Mouse (Mus musculus): ENCODE results near the gene Ptgs1. TPM values are rescaled to one million over a fixed set of nuclear protein-coding genes. Genes with fewer than 3 reads are reported as not detected.

Ptgs1 gene
- total RNA-seq, 2 experiments from 2014 or later = 11.8 to 13.0 TPM

GRCm38 (mm10) chr2:36238467-36238866 is 8.2 kb downstream of the Ptgs1 start:
- no peak for DNase-seq (ENCODE audit: extremely low spot score in 1 of 2, low spot score in 2 of 2)
- intact Hi-C loops (cut with DNase I) = no loop called here

DNA sequence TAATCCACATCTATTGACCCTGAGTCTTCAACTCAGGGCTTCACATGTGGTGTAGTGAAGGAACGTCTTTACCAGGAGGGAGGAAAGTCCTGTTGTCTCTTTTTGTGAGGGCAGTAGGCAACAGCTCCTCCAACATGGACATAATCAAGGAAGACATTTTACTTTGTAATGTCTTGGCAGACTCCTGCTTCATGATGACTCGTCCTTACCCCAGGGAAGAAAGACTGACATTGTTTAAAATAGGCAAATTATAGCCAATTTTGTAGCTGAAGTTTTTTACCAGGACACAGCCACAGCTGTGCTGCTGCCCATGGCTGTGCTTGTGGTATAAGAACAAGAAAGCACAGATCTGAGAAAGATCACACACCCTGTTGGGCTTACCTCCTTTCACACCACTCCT is 8.7 kb downstream of the Ptgs1 start:
- intact Hi-C loops (cut with DNase I) = no loop called here
- DNase-seq (ENCODE audit: extremely low spot score in 1 of 2, low spot score in 2 of 2) = no peak

DNA sequence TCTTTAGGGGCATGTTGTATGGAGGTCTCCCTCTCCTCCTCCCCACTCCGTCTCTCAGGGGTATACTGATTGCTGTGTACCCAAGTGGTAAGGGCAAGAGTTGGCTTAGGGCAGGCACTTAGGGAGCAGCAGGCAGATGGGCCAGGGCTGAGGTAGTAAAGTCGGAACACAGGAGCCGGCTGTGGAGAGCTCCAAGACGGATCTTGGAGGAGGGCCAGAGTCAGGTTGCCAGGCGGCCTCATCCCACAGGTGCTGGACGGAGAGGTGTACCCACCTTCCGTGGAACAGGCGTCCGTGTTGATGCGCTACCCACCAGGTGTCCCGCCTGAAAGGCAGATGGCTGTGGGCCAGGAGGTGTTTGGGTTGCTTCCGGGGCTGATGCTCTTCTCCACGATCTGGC is 12.3 kb downstream of the Ptgs1 start:
- intact Hi-C loops (cut with DNase I) = no loop called here
- peak in 1 of 2 experiments; percentile 47 for DNase-seq (ENCODE audit: extremely low spot score in 1 of 2, low spot score in 2 of 2)

DNA sequence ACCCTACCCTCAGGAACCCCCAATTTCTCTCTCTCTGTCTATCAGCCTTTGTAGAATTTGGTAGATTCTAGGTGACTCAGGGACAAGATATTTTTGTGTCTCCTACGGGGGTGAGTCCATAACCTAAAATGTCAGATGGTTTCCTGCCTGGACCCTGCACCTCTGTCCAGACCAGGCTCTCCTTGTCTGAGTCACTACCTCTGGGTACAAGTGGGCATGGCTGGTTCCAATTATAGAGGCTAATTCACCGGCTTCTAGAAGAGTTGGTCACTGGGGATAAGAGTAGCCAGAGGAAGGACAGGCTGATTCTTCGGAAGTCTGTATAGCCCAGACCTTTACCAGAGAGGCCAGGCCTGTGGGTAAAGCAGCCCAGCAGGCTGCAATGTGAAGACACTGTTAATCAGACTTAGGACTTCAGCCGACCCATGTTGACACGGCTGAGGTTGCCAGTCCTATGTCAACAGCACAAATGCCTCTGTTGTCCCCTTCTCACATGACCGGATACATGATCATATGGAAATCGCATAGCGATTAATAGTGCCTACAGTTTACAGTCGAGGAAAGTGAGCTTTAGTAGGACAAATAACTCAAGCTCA is 13.2 kb downstream of the Ptgs1 start:
- DNase-seq (ENCODE audit: extremely low spot score in 1 of 2, low spot score in 2 of 2) = no peak
- intact Hi-C loops (cut with DNase I) = no loop called here

GRCm38 (mm10) chr2:36243892-36244309 is 13.7 kb downstream of the Ptgs1 start:
- intact Hi-C loops (cut with DNase I) = no loop called here
- DNase-seq (ENCODE audit: extremely low spot score in 1 of 2, low spot score in 2 of 2) = no peak

DNA sequence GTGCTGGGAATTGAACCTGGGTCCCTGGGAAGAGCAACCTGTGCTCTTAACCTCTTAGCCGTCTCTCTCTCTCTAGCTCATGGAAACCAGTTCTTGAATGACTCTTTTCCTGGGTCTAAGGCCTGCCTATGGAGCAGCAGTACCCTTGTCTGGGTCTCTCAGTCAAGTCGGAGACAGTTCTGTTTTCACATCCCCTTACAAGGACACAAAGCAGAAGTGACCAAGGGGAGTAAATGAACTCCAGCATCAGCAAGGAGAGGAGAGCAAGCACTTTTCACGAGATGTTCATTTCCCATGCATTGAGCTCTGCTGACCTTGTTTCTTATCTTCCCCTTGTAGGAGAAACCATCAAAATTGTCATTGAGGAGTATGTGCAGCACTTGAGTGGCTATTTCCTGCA is 14.5 kb downstream of the Ptgs1 start:
- intact Hi-C loops (cut with DNase I) = no loop called here
- no peak for DNase-seq (ENCODE audit: extremely low spot score in 1 of 2, low spot score in 2 of 2)

GRCm38 (mm10) chr2:36247964-36248363 is 17.7 kb downstream of the Ptgs1 start:
- intact Hi-C loops (cut with DNase I) = no loop called here
- DNase-seq (ENCODE audit: extremely low spot score in 1 of 2, low spot score in 2 of 2) = no peak

DNA sequence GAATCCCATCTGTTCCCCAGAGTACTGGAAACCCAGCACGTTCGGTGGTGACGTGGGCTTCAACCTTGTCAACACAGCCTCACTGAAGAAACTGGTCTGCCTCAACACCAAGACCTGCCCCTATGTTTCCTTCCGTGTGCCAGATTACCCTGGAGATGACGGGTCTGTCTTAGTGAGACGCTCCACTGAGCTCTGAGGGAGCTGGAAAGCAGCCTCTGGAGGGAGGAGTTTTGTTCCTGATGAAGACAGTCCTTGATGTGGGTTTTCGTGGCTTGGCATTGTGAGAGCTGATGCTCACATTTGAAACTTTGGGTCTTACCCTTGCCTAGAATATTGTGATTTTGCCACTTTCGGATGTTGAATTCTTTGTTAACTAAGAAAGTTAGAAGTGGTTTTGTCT is 20.9 kb downstream of the Ptgs1 start:
- intact Hi-C loops (cut with DNase I) = no loop called here

DNA sequence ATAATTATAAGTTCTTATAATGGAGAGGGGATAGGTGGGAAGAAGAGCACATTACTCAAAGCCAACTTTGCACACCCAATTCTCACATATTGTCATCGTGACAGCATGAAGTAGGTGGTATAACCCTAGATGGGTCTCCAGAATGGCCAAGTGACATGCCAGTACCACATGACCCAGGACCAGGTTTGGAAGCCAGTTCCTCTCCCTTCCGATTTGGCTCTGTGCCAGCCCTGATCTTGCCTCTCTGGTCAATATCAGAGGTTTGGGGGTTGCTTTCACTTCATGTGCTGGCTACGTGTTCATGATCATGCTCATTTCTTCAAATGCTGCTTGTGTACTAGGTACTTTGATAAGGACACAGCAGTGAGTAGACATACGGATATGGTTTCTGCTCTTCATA is 22.3 kb downstream of the Ptgs1 start:
- intact Hi-C loops (cut with DNase I) = no loop called here
- DNase-seq (ENCODE audit: extremely low spot score in 1 of 2, low spot score in 2 of 2) = no peak

More for the DNA sequence above, 20.9 kb downstream of the Ptgs1 start:
- no peak for DNase-seq (ENCODE audit: extremely low spot score in 1 of 2, low spot score in 2 of 2)

DNA sequence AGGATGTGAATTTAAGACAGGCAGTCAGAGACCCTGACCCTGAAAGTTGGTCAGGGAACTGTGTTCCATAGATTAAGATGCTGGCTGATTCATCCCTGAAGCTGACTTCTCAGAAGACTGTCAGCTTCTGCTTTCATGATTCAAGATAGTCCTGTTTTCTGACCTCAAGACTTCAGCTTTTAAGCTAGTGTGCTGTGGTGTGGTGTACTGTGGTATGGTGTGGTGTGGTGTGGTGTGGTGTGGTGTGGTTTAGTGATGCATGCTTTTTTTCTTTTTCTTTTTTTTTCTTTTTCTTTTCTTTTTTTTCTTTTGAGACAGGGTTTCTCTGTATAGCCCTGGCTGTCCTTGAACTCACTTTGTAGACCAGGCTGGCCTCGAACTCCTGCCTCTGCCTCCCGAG is 24.2 kb downstream of the Ptgs1 start:
- DNase-seq (ENCODE audit: extremely low spot score in 1 of 2, low spot score in 2 of 2) = no peak
- intact Hi-C loops (cut with DNase I) = no loop called here

GRCm38 (mm10) chr2:36256931-36257330 is 26.7 kb downstream of the Ptgs1 start:
- no peak for DNase-seq (ENCODE audit: extremely low spot score in 1 of 2, low spot score in 2 of 2)
- intact Hi-C loops (cut with DNase I) = no loop called here

DNA sequence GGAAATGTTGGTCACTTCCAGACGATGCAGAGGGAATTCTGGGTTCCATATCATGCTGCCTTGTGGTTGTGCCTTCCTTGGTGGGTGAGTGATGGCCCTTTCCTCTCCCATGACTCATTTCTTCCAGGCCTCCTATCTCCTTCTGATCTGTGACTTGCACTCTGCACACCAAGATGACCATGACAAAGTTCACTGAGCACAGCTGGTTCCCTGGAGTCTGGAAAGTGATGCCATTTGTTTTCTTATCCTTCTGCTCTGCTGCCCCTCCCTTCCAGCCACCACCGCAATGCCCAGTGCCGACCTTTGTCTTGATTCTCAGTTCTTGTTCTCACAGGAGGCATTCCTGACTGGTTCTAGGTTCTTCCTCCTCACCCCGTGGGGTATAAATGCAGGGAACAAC is 29.2 kb downstream of the Ptgs1 start:
- no peak for DNase-seq (ENCODE audit: extremely low spot score in 1 of 2, low spot score in 2 of 2)
- intact Hi-C loops (cut with DNase I) = no loop called here

GRCm38 (mm10) chr2:36259798-36260540 is 29.7 kb downstream of the Ptgs1 start:
- intact Hi-C loops (cut with DNase I) = no loop called here
- no peak for DNase-seq (ENCODE audit: extremely low spot score in 1 of 2, low spot score in 2 of 2)

- no peak for DNase-seq (ENCODE audit: extremely low spot score in 1 of 2, low spot score in 2 of 2)
- intact Hi-C loops (cut with DNase I) = no loop called here
Measured at GRCm38 (mm10) chr2:36262025-36262424, 31.8 kb downstream of the Ptgs1 start.

DNA sequence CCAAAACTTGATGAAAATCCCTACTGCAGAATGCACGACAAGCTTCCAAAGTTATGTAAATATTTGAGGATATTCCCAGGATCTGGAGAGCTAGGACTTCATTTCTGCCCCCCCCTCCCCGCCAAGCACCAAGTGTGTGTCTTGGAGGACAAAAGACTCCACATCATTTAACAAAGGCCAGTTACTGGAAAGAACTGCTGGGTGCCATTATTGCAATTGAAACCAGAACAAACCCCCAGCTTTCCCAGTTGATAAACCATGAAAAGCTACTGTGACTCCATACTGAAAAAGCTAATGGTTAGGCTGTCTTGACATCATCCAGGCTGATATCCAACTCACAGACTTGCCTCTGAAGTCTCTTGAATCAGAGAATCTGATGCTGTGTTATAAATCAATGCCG is 39.2 kb downstream of the Ptgs1 start:
- no peak for DNase-seq (ENCODE audit: extremely low spot score in 1 of 2, low spot score in 2 of 2)
- intact Hi-C loops (cut with DNase I) = no loop called here

DNA sequence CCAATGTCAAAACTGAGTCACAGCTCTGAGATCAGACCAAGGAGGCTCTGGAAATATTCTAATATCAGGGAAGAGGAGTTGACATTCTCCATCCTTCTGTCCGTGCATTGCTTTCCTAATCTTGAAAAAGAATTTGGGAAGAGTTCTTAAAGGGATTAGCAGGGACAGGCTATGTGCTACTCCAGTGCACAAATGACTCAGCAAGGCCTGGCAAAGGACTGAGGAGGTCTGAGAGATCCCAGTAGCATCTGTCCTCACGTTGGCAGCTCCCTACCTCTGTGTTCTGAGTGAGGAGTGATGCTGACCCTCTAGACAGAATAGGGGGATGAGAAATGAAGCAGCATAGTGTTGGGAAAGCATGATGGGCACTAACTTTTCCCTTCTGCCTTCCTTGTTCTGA is 40.0 kb downstream of the Ptgs1 start:
- intact Hi-C loops (cut with DNase I) = loop anchor here (10.0 kb wide), 1 partner anchor 45 kb away; no protein-coding TSS in a partner anchor
- no peak for DNase-seq (ENCODE audit: extremely low spot score in 1 of 2, low spot score in 2 of 2)

GRCm38 (mm10) chr2:36271085-36271484 is 40.9 kb downstream of the Ptgs1 start:
- DNase-seq (ENCODE audit: extremely low spot score in 1 of 2, low spot score in 2 of 2) = no peak
- intact Hi-C loops (cut with DNase I) = loop anchor here (10.0 kb wide), 1 partner anchor 46 kb away; no protein-coding TSS in a partner anchor

DNA sequence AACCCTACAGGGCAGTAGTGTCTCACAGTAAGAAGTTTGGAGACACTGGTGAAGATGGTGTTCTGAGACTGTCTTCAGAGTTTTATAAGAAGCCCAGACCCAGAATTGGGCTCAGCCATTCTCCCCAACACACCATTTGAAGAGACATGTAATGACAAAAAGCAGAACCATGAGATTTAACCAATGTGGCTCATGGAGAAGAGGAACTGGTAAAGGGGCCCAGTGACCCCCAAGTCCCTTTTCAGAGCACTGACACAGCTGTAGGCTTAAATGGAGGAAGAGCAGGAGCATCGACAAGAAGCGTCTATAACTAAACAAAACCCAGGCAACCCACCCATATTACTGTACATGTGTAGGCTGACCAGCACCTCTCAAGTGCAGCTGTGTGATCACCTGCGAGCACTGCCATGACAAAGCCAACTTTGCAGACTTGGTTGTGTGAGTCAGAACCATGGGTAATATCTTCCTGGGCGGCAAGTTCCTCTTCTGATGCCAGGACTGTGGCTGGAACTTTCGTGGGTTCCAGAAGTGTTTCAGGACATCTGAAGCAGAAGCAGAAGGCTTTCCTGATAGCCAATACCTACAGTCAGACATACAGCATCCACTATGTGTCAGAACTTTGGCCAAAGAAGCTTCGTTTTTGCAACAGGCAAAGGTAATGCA is 42.2 kb downstream of the Ptgs1 start:
- DNase-seq (ENCODE audit: extremely low spot score in 1 of 2, low spot score in 2 of 2) = no peak
- intact Hi-C loops (cut with DNase I) = loop anchor here (10.0 kb wide), 1 partner anchor 48 kb away; no protein-coding TSS in a partner anchor

GRCm38 (mm10) chr2:36276454-36276853 is 46.2 kb downstream of the Ptgs1 start:
- intact Hi-C loops (cut with DNase I) = loop anchor here (5.0 to 10.0 kb wide), 2 partner anchors 52 to 264 kb away; no protein-coding TSS in a partner anchor
- DNase-seq (ENCODE audit: extremely low spot score in 1 of 2, low spot score in 2 of 2) = peak; percentile 57 to 63

GRCm38 (mm10) chr2:36278760-36279159 is 48.5 kb downstream of the Ptgs1 start:
- DNase-seq (ENCODE audit: extremely low spot score in 1 of 2, low spot score in 2 of 2) = no peak
- intact Hi-C loops (cut with DNase I) = loop anchor here (5.0 to 10.0 kb wide), 2 partner anchors 54 to 266 kb away; no protein-coding TSS in a partner anchor

Data from left cerebral cortex, postnatal 10 days (tissue).